Mouse (Mus musculus): ENCODE data around the gene Tmem120b. TPM values are rescaled to one million over a fixed set of nuclear protein-coding genes. Genes with fewer than 3 reads are reported as not detected.
A peak's percentile ranks its signal among the peaks of the same experiment; 100 is the strongest.

Tmem120b gene
- polyA plus RNA-seq, 1 experiment from 2014 or later: 20.7 TPM

- Histone ChIP-seq H3K9ac (no peak overlapping the region), H3K36me3 (no peaks in the 10 kb centered on the region; the same call in 1 of the 2 replicates), H3K4me3 (no peak overlapping the region), H3K9me3 (no peaks in the 10 kb centered on the region), H3K27me3 (no peaks in the 10 kb centered on the region), H3K4me1 (replicated peaks) (no peaks in the 10 kb centered on the region; the same call in 1 of the 2 replicates), H3K27ac (replicated peaks) (no peak overlapping the region), H3K4me2 (no peak overlapping the region)
- WGBS: 89% methylated on average over 6 of the region's 6 CpGs
- ATAC-seq (ENCODE audit: low FRiP score, low read depth): no peak
Measured at GRCm38 (mm10) chr5:123125105-123125504, 56.9 kb downstream of the Tmem120b start.

- no peak overlapping the region for H3K4me3 ChIP-seq
- no peaks in the 10 kb centered on the region for H3K9me3 ChIP-seq
- no peak for ATAC-seq (ENCODE audit: low FRiP score, low read depth)
- H3K4me2 ChIP-seq: no peak overlapping the region
- no peaks in the 10 kb centered on the region; the same call in 1 of the 2 replicates for H3K36me3 ChIP-seq
- no peak overlapping the region for H3K9ac ChIP-seq
- no peak overlapping the region for H3K27ac ChIP-seq (replicated peaks)
- WGBS: 85% methylated on average over 18 of the region's 18 CpGs
- H3K4me1 ChIP-seq (replicated peaks): no peaks in the 10 kb centered on the region; the same call in 1 of the 2 replicates
- H3K27me3 ChIP-seq: no peaks in the 10 kb centered on the region
Measured at GRCm38 (mm10) chr5:123125638-123126406, 57.6 kb downstream of the Tmem120b start.

GRCm38 (mm10) chr5:123127031-123127430 lies 58.8 kb downstream of the Tmem120b start:
- 75% methylated on average over 6 of the region's 6 CpGs for WGBS
- Histone ChIP-seq H3K4me3 (no peak overlapping the region), H3K4me2 (no peak overlapping the region), H3K4me1 (replicated peaks) (peaks cover 8% of the 10 kb centered on the region), H3K27ac (replicated peaks) (no peak overlapping the region), H3K9ac (no peak overlapping the region), H3K27me3 (no peaks in the 10 kb centered on the region), H3K9me3 (no peaks in the 10 kb centered on the region), H3K36me3 (no peaks in the 10 kb centered on the region; the same call in 1 of the 2 replicates)
- no peak for ATAC-seq (ENCODE audit: low FRiP score, low read depth)

DNA sequence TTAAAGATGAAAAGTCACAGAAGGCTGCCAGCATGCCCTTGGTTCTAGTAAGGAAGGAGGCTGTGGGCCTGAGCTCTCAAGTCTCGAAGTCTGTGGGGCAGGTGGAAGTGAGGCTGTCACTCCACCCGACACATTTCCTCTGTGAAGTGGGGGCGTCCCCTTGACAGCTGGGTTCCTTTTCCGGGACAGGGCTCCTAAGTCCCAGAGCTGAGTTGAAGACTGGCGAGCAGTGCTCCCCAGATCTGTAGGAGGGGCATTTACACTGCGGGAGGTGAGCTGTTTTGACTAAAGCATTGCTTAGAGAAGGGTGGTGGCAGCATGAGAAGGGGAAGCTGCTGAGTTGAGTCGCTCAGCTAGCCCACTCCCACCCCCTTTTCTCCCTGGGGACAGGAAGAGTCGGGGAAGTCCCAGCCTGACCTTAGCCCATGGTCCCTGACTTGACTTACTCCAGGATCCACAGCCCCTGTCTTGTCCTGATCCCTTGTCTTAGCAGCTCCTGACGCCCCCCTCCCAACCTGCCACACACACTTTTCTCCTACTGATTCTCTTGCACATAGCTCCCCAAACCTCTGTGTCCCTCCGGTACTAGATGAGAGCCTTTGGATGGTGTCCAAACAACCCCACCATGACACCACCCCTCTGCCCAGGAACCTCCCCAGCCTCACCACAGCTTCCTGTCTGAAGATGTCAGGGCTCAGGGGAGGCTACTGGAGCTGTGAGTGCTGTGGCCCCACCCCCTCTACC lies 60.4 kb downstream of the Tmem120b start:
- WGBS: 56% methylated on average over 10 of the region's 10 CpGs
- no peaks in the 10 kb centered on the region for H3K27me3 ChIP-seq
- no peaks in the 10 kb centered on the region for H3K9me3 ChIP-seq
- H3K4me1 ChIP-seq (replicated peaks): peaks cover 23% of the 10 kb centered on the region
- no peak overlapping the region for H3K9ac ChIP-seq
- no peak for ATAC-seq (ENCODE audit: low FRiP score, low read depth)
- H3K4me3 ChIP-seq: no peak overlapping the region
- H3K4me2 ChIP-seq: no peak overlapping the region
- no peak overlapping the region for H3K27ac ChIP-seq (replicated peaks)
- no peaks in the 10 kb centered on the region; the same call in 1 of the 2 replicates for H3K36me3 ChIP-seq

GRCm38 (mm10) chr5:123129170-123129757 lies 61.0 kb downstream of the Tmem120b start:
- Histone ChIP-seq H3K36me3 (no peaks in the 10 kb centered on the region; the same call in 1 of the 2 replicates), H3K9me3 (no peaks in the 10 kb centered on the region), H3K4me2 (no peak overlapping the region), H3K27ac (replicated peaks) (no peak overlapping the region), H3K4me3 (no peak overlapping the region), H3K27me3 (no peaks in the 10 kb centered on the region), H3K9ac (no peak overlapping the region), H3K4me1 (replicated peaks) (peaks cover 29% of the 10 kb centered on the region)
- 86% methylated on average over 10 of the region's 10 CpGs for WGBS
- ATAC-seq (ENCODE audit: low FRiP score, low read depth): no peak

GRCm38 (mm10) chr5:123130030-123130813 lies 62.0 kb downstream of the Tmem120b start:
- no peaks in the 10 kb centered on the region for H3K27me3 ChIP-seq
- no peaks in the 10 kb centered on the region for H3K9me3 ChIP-seq
- H3K27ac ChIP-seq (replicated peaks): no peak overlapping the region
- no peak for ATAC-seq (ENCODE audit: low FRiP score, low read depth)
- WGBS: 86% methylated on average over 9 of the region's 9 CpGs
- H3K9ac ChIP-seq: no peak overlapping the region
- H3K4me1 ChIP-seq (replicated peaks): peaks cover 39% of the 10 kb centered on the region
- no peaks in the 10 kb centered on the region; the same call in 1 of the 2 replicates for H3K36me3 ChIP-seq
- H3K4me3 ChIP-seq: no peak overlapping the region
- no peak overlapping the region for H3K4me2 ChIP-seq

DNA sequence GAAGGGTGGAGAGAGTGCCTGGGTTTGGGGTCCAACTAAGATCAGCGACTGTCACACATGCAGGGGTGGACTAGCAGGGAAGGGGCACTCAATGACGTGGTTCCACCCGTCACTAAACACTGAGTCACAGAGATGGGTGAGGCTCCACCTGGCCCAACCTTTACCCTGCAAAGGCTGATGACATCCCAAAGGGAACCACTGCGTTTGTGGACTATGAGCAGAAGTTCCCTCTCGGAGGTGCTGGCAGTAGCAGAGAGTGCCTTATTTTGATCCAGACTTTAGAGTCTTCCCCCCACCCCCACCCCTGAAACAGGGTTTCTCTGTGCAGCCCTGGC lies 62.6 kb downstream of the Tmem120b start:
- no peak overlapping the region for H3K9ac ChIP-seq
- no peaks in the 10 kb centered on the region for H3K9me3 ChIP-seq
- H3K4me1 ChIP-seq (replicated peaks): peaks cover 44% of the 10 kb centered on the region
- H3K4me3 ChIP-seq: no peak overlapping the region
- 89% methylated on average over 5 of the region's 5 CpGs for WGBS
- no peak overlapping the region for H3K4me2 ChIP-seq
- H3K27ac ChIP-seq (replicated peaks): no peak overlapping the region
- ATAC-seq (ENCODE audit: low FRiP score, low read depth): no peak
- H3K27me3 ChIP-seq: no peaks in the 10 kb centered on the region
- H3K36me3 ChIP-seq: no peaks in the 10 kb centered on the region; the same call in 1 of the 2 replicates

GRCm38 (mm10) chr5:123132308-123133071 lies 64.3 kb downstream of the Tmem120b start, which contains the start of gene Rhof:
Gene Rhof (minus strand): TSS chr5:123132692.
- WGBS: 3% methylated on average over 44 of the region's 44 CpGs
- H3K27me3 ChIP-seq: no peaks in the 10 kb centered on the region
- peak within 1 kb of the TSS; percentile 99 for H3K4me2 ChIP-seq
- H3K9me3 ChIP-seq: no peaks in the 10 kb centered on the region
- ATAC-seq (ENCODE audit: low FRiP score, low read depth): peak; percentile 43; the same call in 1 of the 2 replicates
- H3K4me3 ChIP-seq: peak within 1 kb of the TSS; percentile 47
- H3K36me3 ChIP-seq: no peaks in the 10 kb centered on the region; the same call in 1 of the 2 replicates
- peaks cover 61% of the 10 kb centered on the region for H3K4me1 ChIP-seq (replicated peaks)
- peak within 1 kb of the TSS; percentile 62 for H3K9ac ChIP-seq
- peak within 1 kb of the TSS; percentile 100 for H3K27ac ChIP-seq (replicated peaks)

DNA sequence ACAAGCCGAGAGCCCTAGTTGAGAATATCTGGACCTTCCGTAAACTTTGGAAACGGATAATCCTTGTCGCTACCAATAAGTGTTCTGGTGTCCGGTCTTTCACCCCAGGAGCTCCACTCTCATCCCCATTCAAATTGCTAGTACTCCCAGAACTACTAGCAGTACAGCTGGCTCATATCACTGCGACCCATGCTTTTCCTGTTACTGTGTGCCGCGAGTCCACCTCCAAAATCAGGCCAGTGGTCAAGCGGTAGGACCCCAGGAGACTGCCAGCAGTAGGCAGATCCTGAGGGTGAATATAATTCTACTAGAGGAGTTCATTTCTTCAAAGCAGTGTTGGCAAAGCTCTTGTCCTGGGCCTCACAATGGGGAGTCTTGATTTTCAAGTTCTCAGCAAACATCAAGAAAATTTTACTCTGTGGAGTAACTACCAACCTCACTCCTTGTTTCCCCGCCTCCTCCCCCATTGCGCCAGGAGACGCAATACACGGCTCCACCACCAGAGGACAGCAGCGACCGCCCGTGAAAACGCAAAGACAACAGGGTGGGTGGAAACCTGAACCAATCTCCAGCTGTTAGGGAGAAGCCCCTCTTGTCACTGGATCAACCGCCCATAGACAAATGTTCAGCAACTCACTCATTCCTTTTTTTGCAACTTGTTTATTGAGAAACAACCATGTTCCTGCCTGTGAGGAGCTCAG lies 65.0 kb downstream of the Tmem120b start:
- 15% methylated on average over 18 of the region's 18 CpGs for WGBS
- Histone ChIP-seq H3K9me3 (no peaks in the 10 kb centered on the region), H3K4me1 (replicated peaks) (peaks cover 69% of the 10 kb centered on the region), H3K27me3 (no peaks in the 10 kb centered on the region), H3K4me3 (peak overlapping the region; percentile 47; the same call in 1 of the 2 replicates), H3K9ac (no peak overlapping the region), H3K27ac (replicated peaks) (peak overlapping the region; percentile 100), H3K36me3 (no peaks in the 10 kb centered on the region; the same call in 1 of the 2 replicates), H3K4me2 (peak overlapping the region; percentile 99)
- ATAC-seq (ENCODE audit: low FRiP score, low read depth): peak; percentile 7; the same call in 1 of the 2 replicates

DNA sequence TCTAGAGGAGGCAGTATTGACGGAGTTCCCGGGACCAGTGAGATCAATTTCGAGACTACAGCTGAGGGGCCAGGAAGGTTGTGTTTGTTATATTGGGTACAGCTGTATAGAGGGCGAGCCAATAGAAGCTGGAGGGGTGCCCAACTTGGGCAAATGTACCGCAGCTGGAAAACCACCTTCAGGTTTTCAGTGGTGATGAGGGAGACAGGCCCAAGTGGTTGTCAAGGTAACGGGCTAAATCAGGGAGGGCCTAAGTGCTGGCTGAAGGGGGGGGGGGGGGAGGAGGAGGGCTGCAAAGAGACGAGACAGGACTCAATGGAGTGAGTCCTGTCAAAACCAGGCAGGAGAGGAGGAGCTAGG lies 65.5 kb downstream of the Tmem120b start:
- Histone ChIP-seq H3K9me3 (no peaks in the 10 kb centered on the region), H3K36me3 (no peaks in the 10 kb centered on the region), H3K9ac (no peak overlapping the region), H3K27ac (replicated peaks) (peak overlapping the region; percentile 100), H3K27me3 (no peaks in the 10 kb centered on the region), H3K4me2 (peak overlapping the region; percentile 99), H3K4me1 (replicated peaks) (peaks cover 69% of the 10 kb centered on the region), H3K4me3 (peak overlapping the region; percentile 0; the same call in 1 of the 2 replicates)
- ATAC-seq (ENCODE audit: low FRiP score, low read depth): peak; percentile 7; the same call in 1 of the 2 replicates
- WGBS: 11% methylated on average over 7 of the region's 7 CpGs
